Mouse (Mus musculus) brain, embryonic 18.5 days (tissue): ENCODE results near the gene Gm32742.
"Not testable (repeated sequence)": the region's sequence is repeated elsewhere in the genome, so short reads cannot be mapped to it uniquely, and the experiment has no call there.

ENCODE experiments used
- DNase-seq: peaks from one replicate; pipeline ENCODE4 v3.0.0-alpha.2; 2012; ENCODE audit warnings: low read depth, low spot score

Gm32742 gene

DNA sequence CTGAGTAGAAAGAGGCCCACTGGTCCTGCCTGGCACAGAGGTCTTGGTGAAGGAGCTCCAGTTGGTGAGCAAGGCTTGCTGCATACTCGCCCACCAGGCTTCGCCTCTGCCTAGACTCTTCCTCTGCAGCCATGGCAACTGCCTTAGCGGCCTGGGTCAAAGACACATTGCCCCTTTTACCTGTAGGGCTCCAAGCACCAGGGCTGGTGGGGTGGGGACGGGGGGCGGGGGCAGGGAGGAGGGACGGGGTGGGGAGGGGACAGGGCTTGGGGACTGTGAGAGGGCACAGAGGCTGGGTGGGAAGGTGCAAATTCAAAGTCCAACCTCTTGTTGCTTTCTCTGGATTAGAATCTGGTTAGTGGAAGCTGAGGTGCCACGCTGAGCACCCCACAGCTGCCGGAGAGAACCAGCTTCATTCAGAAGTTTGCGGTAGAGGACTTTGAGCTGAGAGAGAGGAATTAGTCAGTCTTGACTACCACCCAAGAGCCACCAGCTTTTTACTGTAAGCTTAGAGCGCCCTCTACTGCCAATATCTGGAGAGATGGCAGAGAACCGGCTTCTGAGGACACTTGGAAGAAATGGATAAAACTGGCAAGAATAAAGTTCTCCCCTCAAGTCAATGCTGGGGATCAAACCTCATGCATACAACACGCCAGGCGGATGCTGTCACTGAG lies 13.1 kb downstream of the Gm32742 start:
- peak; percentile 65 for DNase-seq

- no peak for DNase-seq
These were observed 18.0 kb downstream of the Gm32742 start for GRCm38 (mm10) chr9:51147294-51147693.

GRCm38 (mm10) chr9:51146496-51146895 lies 18.8 kb downstream of the Gm32742 start:
- DNase-seq: no peak

GRCm38 (mm10) chr9:51144218-51144617 lies 21.1 kb downstream of the Gm32742 start:
- DNase-seq: no peak

- no peak for DNase-seq
These were observed 21.9 kb downstream of the Gm32742 start for GRCm38 (mm10) chr9:51143437-51143836.

DNA sequence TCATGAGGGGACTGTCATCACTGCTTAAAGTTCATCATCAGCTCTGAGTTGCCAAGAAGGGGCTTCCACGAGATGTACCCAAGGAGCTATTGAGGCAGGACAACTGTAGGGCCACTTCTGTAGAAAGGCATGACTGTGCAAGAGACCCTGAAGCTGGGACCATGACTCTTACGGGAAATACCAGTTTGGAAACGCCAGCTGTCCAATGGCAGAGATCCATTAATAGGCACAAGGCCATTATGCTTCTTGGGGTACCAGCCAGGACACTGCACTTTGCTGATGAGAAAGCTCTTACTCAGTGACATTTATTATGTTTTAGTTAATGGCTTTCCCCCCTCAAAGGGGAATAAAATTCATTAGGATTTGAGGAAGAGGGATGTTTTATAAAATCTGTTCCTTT lies 24.6 kb downstream of the Gm32742 start:
- no peak for DNase-seq

DNA sequence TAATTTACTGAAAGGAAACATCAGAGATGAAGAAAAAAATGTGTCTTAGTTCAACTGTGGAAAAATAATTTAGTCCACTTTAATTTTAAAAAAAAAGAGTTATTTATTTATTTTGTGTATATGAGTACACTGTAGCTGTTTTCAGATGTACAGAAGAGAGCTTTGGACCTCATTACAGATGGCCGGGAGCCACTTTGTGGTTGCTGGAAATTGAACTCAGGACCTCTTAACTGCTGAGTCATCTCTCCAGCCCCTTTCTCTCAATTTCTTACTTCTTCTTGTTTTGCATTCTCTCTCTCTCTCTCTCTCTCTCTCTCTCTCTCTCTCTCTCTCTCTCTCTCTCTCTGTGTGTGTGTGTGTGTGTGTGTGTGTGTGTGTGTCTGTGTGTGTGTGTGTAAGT lies 25.9 kb downstream of the Gm32742 start:
- not testable (repeated sequence) for DNase-seq

- DNase-seq: no peak
These were observed 27.0 kb downstream of the Gm32742 start for GRCm38 (mm10) chr9:51138301-51138700.

DNA sequence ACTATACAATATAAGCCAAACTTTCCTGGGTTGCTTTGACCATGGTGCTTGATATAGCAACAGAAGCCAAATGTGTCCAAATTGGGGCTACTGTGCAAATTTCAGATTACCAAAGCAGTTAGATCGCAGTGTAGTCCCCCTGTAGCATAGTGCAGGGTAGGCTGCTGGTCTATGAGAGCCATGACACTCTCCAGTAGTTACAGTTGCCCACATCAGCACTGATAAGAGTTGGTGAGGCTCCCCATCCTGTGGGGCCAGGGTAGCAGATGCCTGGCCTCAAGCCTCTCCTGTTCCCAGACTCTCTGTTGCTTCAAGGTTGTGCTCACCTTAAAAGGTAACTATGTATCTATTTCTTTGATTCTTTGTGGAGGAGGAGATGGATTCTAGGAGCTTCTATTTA lies 27.5 kb downstream of the Gm32742 start:
- no peak for DNase-seq

- no peak for DNase-seq
These were observed 27.9 kb downstream of the Gm32742 start for GRCm38 (mm10) chr9:51137432-51137831.

- DNase-seq: no peak
These were observed 28.3 kb downstream of the Gm32742 start for GRCm38 (mm10) chr9:51136985-51137384.

DNA sequence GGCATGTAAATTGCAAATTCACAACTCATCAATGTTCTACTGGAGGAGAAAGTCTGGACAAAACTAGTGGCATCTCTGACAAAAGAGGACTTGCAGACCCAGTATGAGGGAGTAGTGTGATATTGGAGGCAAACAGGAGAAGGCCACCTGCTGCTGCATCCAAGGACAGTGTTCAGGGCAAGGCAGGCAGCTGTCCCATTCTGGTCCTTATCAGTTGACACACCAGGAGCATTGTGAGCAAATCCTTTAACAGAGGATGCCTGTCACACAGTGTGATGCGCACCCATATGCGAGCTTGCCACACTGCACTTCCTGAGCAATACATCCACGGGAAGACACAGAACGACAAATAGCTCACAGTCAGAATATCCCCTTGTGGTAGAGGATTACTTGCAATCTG lies 50.5 kb downstream of the Gm32742 start:
- no peak for DNase-seq

DNA sequence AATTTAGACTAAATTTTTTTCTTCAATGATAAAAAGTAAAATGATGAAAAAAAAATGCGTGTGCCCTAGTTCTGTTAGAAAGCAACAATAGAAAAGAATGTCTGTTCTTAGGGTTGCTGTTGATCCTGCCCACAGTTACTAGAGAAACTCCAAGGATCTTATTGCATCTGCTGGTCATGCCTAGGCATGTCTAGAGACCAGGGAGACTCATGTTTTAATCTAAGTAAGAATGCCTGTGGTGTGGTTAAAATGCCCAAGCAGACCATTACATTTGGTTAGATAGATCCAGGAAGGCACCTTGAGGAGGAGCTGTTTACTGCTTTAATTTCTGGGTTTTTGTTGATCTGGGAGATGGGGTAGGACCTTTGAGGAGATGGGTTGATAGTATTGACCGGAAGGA lies 59.6 kb downstream of the Gm32742 start:
- no peak for DNase-seq

GRCm38 (mm10) chr9:51103808-51104514 lies 61.4 kb downstream of the Gm32742 start:
- DNase-seq: no peak

DNA sequence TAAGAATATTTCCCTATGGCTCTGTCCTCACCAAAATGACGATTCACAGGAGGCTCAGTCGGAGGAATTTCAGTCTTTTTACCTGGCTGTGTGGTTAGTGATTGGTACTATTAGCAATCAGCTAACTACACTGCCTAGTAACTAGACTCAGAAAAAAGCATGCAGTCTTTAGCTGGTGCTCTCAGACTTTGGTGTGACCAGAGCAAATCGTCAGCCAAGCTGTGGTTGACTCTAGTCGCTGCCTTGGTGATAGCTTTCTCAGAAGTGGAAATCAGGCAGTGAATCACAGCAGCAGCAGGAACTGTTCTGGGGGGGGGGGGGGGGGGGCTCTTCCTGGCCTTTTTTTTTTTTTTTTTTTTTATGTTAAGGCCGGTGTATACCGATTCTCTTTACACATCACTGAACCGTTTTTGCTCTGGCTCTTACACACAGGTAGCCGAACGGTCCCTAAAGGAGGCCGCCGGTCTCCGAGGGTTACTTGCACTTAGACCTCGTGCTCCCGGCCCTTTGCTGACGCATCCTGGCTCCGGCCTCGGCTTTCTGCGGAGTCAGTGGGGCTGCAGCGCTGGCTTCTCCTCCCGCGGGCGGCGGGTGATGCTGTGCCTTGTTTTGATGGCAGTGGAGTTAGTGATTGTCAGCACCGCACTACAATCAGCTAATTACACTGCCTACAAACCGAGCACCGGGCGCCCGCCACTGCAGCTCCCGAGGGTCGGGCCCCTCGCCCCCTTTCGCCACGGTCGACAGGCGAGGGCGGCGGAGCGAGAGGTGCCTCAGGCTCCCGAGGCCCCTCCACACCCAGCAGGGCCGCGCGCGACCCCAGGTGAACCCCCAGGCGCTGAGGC lies 62.1 kb downstream of the Gm32742 start:
- DNase-seq: no peak

DNA sequence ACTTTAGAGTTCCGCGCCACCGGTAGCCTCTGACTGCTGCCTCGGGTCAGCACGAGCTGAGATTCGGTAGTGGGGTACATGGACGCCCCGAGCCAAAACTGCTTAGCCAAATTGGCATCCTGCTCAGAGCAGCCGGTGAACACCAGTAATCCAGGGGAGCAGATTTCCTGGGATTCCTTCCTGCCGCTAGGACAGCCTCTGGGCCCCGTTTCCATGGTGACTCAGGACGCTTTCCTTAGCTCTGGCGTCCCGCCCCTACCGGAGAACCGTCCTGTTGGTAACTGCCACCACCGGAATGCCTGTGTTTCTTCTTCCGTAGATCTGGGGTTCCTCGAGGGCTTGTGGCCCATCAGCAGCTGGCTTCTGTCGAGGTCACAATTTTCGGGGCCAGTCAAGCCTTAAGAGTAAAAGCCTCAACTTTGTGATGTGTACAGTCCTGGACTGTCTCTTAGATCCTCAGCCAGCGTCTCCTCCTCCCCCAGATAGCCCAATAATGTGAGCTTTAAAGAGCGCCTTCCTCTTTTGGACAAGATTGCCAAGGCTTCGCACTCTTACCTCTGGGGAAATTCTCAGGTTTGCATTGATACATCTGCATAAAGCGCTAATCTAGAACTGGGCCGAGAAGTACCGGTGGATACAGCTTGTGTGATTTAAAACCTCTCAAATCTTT lies 63.4 kb downstream of the Gm32742 start, which contains the start of gene 4833427G06Rik:
Gene 4833427G06Rik, minus strand, starts transcription at position 323 of the 670 bp plus-strand sequence.
- DNase-seq: no peak

GRCm38 (mm10) chr9:51096306-51096705 lies 69.0 kb downstream of the Gm32742 start:
- DNase-seq: no peak

DNA sequence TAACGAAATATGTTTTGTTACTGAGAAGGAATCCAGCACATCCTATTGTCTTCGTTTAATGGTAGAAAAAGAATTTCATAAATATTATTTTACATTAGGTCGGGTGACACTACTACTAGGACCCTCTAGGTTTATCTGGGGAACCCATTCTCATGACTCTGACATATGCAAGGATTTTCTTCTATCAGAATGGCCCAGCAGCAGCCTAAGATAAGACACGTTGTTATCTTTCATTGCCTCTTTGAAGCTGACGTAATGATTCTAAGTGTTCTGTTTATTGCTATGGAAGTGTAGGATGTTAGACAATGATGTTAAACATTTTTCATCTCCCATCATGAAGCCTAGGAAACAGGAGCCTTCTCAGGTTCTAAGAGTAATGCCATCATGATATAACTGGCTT lies 71.6 kb downstream of the Gm32742 start:
- DNase-seq: no peak

- no peak for DNase-seq
These were observed 83.7 kb downstream of the Gm32742 start for GRCm38 (mm10) chr9:51081614-51082013.
